Mouse (Mus musculus) urinary bladder, postnatal 25 days (tissue): ENCODE measurements around the gene Trp53inp2.

Experiments used
- DNase-seq: peaks from one replicate; pipeline ENCODE4 v3.0.0; 2022; ENCODE audit warnings: low spot score

Gene Trp53inp2

GRCm38 (mm10) chr2:155380261-155381059 is at the start of gene Trp53inp2:
Trp53inp2 (plus strand) TSS chr2:155381059.
- no peak for DNase-seq

- no peak for DNase-seq
Measured at GRCm38 (mm10) chr2:155331351-155331750, 49.5 kb upstream of the Trp53inp2 start.

GRCm38 (mm10) chr2:155333421-155333820 is 47.4 kb upstream of the Trp53inp2 start:
- no peak for DNase-seq

- no peak for DNase-seq
Measured at GRCm38 (mm10) chr2:155335231-155335630, 45.6 kb upstream of the Trp53inp2 start.

- no peak for DNase-seq
Measured at GRCm38 (mm10) chr2:155336254-155336653, 44.6 kb upstream of the Trp53inp2 start.

GRCm38 (mm10) chr2:155340166-155340565 is 40.7 kb upstream of the Trp53inp2 start:
- no peak for DNase-seq

GRCm38 (mm10) chr2:155346670-155347069 is 34.2 kb upstream of the Trp53inp2 start:
- no peak for DNase-seq

GRCm38 (mm10) chr2:155354402-155354801 is 26.5 kb upstream of the Trp53inp2 start:
- DNase-seq, result no peak

GRCm38 (mm10) chr2:155356971-155357591 is 23.8 kb upstream of the Trp53inp2 start, which contains the start of gene Pigu:
Pigu (minus strand) TSS chr2:155357430.
- peak; percentile 78 for DNase-seq

GRCm38 (mm10) chr2:155357686-155358399 is 23.0 kb upstream of the Trp53inp2 start:
- DNase-seq, result no peak

- no peak for DNase-seq
Measured at GRCm38 (mm10) chr2:155367635-155368284, 13.1 kb upstream of the Trp53inp2 start.

GRCm38 (mm10) chr2:155369333-155369883 is 11.5 kb upstream of the Trp53inp2 start:
- DNase-seq, result peak; percentile 44

- DNase-seq, result no peak
Measured at GRCm38 (mm10) chr2:155372451-155372850, 8.4 kb upstream of the Trp53inp2 start.

GRCm38 (mm10) chr2:155373302-155373701 is 7.6 kb upstream of the Trp53inp2 start:
- no peak for DNase-seq

- DNase-seq, result no peak
Measured at GRCm38 (mm10) chr2:155373886-155374285, 7.0 kb upstream of the Trp53inp2 start.

- no peak for DNase-seq
Measured at GRCm38 (mm10) chr2:155374521-155374920, 6.3 kb upstream of the Trp53inp2 start.

- no peak for DNase-seq
Measured at GRCm38 (mm10) chr2:155376191-155376590, 4.7 kb upstream of the Trp53inp2 start.

- DNase-seq, result no peak
Measured at GRCm38 (mm10) chr2:155381060-155381437, 190 bp downstream of the Trp53inp2 start.

- peak; percentile 98 for DNase-seq
Measured at GRCm38 (mm10) chr2:155381643-155382331, 928 bp downstream of the Trp53inp2 start.

GRCm38 (mm10) chr2:155382332-155382700 is 1.5 kb downstream of the Trp53inp2 start:
- DNase-seq, result no peak

GRCm38 (mm10) chr2:155382791-155383438 is 2.1 kb downstream of the Trp53inp2 start:
- no peak for DNase-seq
